Mouse (Mus musculus) left cerebral cortex, postnatal 25 days (tissue): ENCODE results near the gene Etnk1. TPM values are rescaled to one million over a fixed set of nuclear protein-coding genes. Genes with fewer than 3 reads are reported as not detected.
"Not testable (repeated sequence)": the region's sequence is repeated elsewhere in the genome, so short reads cannot be mapped to it uniquely, and the experiment has no call there.

ENCODE experiments used
- DNase-seq, 2 experiments: peaks; one replicate each; pipeline ENCODE4 v3.0.0; 2022; ENCODE audit warnings: low spot score in 2 of 2, mixed read lengths in 1 of 2
- intact Hi-C: fragments of 180-260 bp; cut with DNase I; formaldehyde crosslinking; loops from one replicate; pipeline ENCODE4 v1.15.1; 2025
- total RNA-seq, 2 experiments: library from RNA; stranded (reverse); gene quantifications; 2 replicates each; pipeline ENCODE4 v1.2.3; 2021

The Etnk1 gene
- total RNA-seq, result 100 to 1,000 TPM; 175 to 192 TPM

GRCm38 (mm10) chr6:143166452-143167357, at the start of gene Etnk1:
Etnk1 (plus strand) TSS chr6:143167221.
- intact Hi-C loops, result loop anchor here (1.0 kb wide), 2 partner anchors 47 to 66 kb away; partner anchors contain the start of gene C2cd5
- peak; percentile 99 to 100 for DNase-seq

GRCm38 (mm10) chr6:143119325-143119724, 47.7 kb upstream of the Etnk1 start:
- intact Hi-C loops, result loop anchor here (1.0 kb wide), 1 partner anchor 48 kb away; the partner anchor contains the start of gene Etnk1
- peak in 1 of 2 experiments; percentile 55 for DNase-seq

GRCm38 (mm10) chr6:143125721-143126120, 41.3 kb upstream of the Etnk1 start:
- no peak for DNase-seq
- intact Hi-C loops, result no loop called here

GRCm38 (mm10) chr6:143129466-143129865, 37.6 kb upstream of the Etnk1 start:
- intact Hi-C loops, result no loop called here
- DNase-seq, result no peak

- intact Hi-C loops, result no loop called here
- DNase-seq, result no peak
These were observed 37.1 kb upstream of the Etnk1 start for GRCm38 (mm10) chr6:143129952-143130351.

GRCm38 (mm10) chr6:143130411-143130810, 36.6 kb upstream of the Etnk1 start:
- no peak for DNase-seq
- intact Hi-C loops, result no loop called here

- intact Hi-C loops, result no loop called here
- no peak for DNase-seq
These were observed 34.9 kb upstream of the Etnk1 start for GRCm38 (mm10) chr6:143131895-143132652.

- no peak for DNase-seq
- intact Hi-C loops, result no loop called here
These were observed 33.9 kb upstream of the Etnk1 start for GRCm38 (mm10) chr6:143133150-143133549.

- intact Hi-C loops, result no loop called here
These were observed 31.9 kb upstream of the Etnk1 start for GRCm38 (mm10) chr6:143135097-143135496.

GRCm38 (mm10) chr6:143136688-143137087, 30.3 kb upstream of the Etnk1 start:
- intact Hi-C loops, result no loop called here
- DNase-seq, result no peak

More at GRCm38 (mm10) chr6:143135097-143135496, 31.9 kb upstream of the Etnk1 start:
- no peak for DNase-seq

- DNase-seq, result no peak
- intact Hi-C loops, result no loop called here
These were observed 29.7 kb upstream of the Etnk1 start for GRCm38 (mm10) chr6:143137341-143137740.

GRCm38 (mm10) chr6:143139417-143139816, 27.6 kb upstream of the Etnk1 start:
- DNase-seq, result no peak
- intact Hi-C loops, result no loop called here

- intact Hi-C loops, result no loop called here
- DNase-seq, result no peak
These were observed 26.1 kb upstream of the Etnk1 start for GRCm38 (mm10) chr6:143140884-143141283.

- DNase-seq, intact Hi-C loops: not testable (repeated sequence)
These were observed 25.1 kb upstream of the Etnk1 start for GRCm38 (mm10) chr6:143141624-143142592.

GRCm38 (mm10) chr6:143142861-143143260, 24.2 kb upstream of the Etnk1 start:
- no peak for DNase-seq
- intact Hi-C loops, result no loop called here

- no peak for DNase-seq
- intact Hi-C loops, result no loop called here
These were observed 23.7 kb upstream of the Etnk1 start for GRCm38 (mm10) chr6:143143321-143143720.

GRCm38 (mm10) chr6:143143775-143144273, 23.2 kb upstream of the Etnk1 start:
- intact Hi-C loops, result no loop called here
- peak; percentile 17 to 21 for DNase-seq

- intact Hi-C loops, result no loop called here
- no peak for DNase-seq
These were observed 22.5 kb upstream of the Etnk1 start for GRCm38 (mm10) chr6:143144556-143144955.

GRCm38 (mm10) chr6:143145051-143145450, 22.0 kb upstream of the Etnk1 start:
- no peak for DNase-seq
- intact Hi-C loops, result no loop called here
